Mouse (Mus musculus): Measurements from ENCODE around the gene Gm12355. TPM values are rescaled to one million over a fixed set of nuclear protein-coding genes. Genes with fewer than 3 reads are reported as not detected.
A peak's percentile ranks its signal among the peaks of the same experiment; 100 is the strongest.

Gene Gm12355
- polyA plus RNA-seq, 1 experiment from 2014 or later: 0.69 TPM

DNA sequence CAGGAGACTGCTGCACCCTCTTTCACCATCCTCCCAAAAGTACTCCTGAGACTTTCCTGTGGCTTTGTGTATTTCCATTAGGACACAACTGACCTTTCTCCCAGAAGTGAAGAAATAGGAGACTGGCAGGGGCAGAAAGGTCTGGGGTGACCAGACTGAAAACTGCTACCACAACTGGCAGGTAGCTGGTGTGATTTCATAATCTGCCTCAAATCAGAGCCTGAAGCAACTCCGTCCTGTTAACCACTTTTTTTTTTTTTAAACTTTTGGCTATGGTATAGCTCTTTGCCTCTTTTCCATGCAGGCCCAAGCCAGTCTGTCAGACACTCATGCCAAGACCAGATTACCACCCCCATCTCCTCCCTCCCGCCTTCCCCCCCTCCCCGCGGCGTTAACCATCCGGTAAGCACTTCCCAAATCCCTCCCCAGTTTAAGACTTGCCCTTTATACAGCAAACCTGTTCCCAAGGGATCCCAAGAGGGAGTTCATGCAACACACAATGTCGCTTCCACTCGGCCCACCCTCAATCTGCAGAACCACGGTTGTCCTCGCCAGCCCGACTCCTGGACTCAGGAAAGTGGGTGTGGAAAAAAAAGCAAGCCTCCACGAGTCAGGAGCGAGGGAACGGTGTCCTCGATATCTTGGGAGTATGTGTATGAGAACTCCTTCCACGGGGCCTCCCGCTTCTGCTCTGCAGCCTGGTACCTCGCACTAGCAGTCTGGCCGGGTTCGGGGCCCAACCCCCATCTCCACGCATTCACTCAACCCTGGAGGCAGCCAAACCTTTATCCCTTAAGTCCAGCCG is 39.2 kb downstream of the Gm12355 start:
- 1% methylated on average over 22 of the region's 22 CpGs for WGBS
- Histone ChIP-seq H3K36me3 (ENCODE audit: control insufficient read depth, insufficient read depth, low read length) (no peaks in the 10 kb centered on the region), H3K27me3 (ENCODE audit: control insufficient read depth, insufficient read depth, low read depth, low read length) (no peaks in the 10 kb centered on the region), H3K4me3 (ENCODE audit: low read length) (peak overlapping the region; percentile 93), H3K4me2 (ENCODE audit: low read depth, low read length) (peak overlapping the region; percentile 95), H3K27ac (ENCODE audit: low read length) (peak overlapping the region; percentile 83), H3K9me3 (ENCODE audit: control insufficient read depth, low read length) (no peaks in the 10 kb centered on the region), H3K4me1 (replicated peaks; ENCODE audit: control insufficient read depth, insufficient read depth, low read length) (peaks cover 32% of the 10 kb centered on the region), H3K9ac (ENCODE audit: low read length) (peak overlapping the region; percentile 92)
- ATAC-seq (ENCODE audit: low read depth): peak; percentile 13

DNA sequence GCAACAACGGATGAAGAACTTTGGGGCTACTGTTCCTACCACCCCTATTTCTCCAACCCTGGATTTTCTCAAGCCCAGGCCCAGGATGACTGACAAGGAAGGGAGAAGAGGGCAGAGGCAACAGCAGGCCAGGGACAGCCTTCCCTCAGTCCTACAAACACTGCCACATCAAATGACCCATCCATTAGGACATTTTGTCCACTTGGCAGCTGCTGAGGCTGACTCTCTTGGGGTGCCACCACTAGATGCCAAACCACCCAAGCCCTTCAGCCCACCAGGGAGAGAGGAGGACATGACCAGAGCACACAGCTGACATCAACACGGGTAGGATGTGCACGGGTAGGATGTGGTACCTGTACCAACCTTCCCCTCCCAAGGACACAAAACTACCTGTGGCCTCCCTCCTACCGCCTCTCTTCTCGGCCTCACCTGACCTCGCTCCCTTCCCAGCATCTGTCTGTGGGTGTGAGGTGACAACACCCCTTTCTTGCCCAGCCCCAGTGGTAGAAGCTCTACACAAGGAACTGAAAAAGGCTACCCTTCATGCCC is 40.8 kb downstream of the Gm12355 start:
- no peak overlapping the region for H3K4me2 ChIP-seq (ENCODE audit: low read depth, low read length)
- H3K36me3 ChIP-seq (ENCODE audit: control insufficient read depth, insufficient read depth, low read length): no peaks in the 10 kb centered on the region
- H3K9ac ChIP-seq (ENCODE audit: low read length): no peak overlapping the region
- H3K4me1 ChIP-seq (replicated peaks; ENCODE audit: control insufficient read depth, insufficient read depth, low read length): peaks cover 32% of the 10 kb centered on the region
- WGBS: 92% methylated on average over 6 of the region's 6 CpGs
- H3K9me3 ChIP-seq (ENCODE audit: control insufficient read depth, low read length): no peaks in the 10 kb centered on the region
- H3K4me3 ChIP-seq (ENCODE audit: low read length): no peak overlapping the region
- ATAC-seq (ENCODE audit: low read depth): no peak
- H3K27ac ChIP-seq (ENCODE audit: low read length): no peak overlapping the region
- H3K27me3 ChIP-seq (ENCODE audit: control insufficient read depth, insufficient read depth, low read depth, low read length): no peaks in the 10 kb centered on the region

DNA sequence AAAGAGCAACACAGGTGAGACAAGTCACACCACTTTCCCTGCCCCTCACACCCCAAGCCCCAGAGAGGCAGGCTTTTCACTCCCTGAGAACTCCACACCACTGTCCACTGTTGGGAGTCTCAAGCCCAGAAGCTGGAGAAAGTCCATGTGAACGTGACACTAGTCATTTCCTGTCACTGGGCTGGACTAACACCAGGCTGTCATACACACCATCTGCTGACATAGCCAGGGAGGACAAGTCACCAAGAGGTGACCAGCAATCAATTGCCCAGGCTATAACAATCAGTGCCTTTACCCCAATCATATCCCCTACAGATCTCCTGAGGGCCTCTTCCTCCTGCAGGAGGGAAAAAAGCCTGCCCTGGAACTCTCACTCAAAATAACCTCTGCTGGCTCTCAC is 41.3 kb downstream of the Gm12355 start:
- ATAC-seq (ENCODE audit: low read depth): no peak
- Histone ChIP-seq H3K4me1 (replicated peaks; ENCODE audit: control insufficient read depth, insufficient read depth, low read length) (peaks cover 32% of the 10 kb centered on the region), H3K27me3 (ENCODE audit: control insufficient read depth, insufficient read depth, low read depth, low read length) (no peaks in the 10 kb centered on the region), H3K9ac (ENCODE audit: low read length) (no peak overlapping the region), H3K4me3 (ENCODE audit: low read length) (no peak overlapping the region), H3K9me3 (ENCODE audit: control insufficient read depth, low read length) (no peaks in the 10 kb centered on the region), H3K36me3 (ENCODE audit: control insufficient read depth, insufficient read depth, low read length) (no peaks in the 10 kb centered on the region), H3K27ac (ENCODE audit: low read length) (no peak overlapping the region), H3K4me2 (ENCODE audit: low read depth, low read length) (no peak overlapping the region)
- 23% methylated on average over 1 of the region's 1 CpGs for WGBS

DNA sequence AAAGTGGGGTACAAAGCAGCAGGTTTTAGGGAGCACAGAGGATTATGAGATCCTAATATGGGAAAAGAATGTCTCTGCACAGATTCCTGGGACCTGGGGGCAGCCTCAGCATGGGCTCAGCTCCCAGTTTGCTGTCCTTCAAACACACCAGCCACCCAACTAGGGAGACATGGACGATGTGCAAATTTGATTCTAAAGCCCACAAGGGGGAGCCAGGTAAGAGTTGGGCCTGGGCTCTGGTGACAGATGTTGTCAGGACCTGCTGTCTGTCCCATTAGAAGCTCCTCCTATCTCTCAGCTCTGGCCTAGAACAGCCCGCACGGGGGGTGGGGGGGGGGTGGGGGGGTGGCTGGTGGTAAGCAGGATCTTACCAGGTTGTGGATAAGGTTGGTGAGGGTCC is 41.9 kb downstream of the Gm12355 start:
- no peak overlapping the region for H3K4me2 ChIP-seq (ENCODE audit: low read depth, low read length)
- ATAC-seq (ENCODE audit: low read depth): no peak
- no peak overlapping the region for H3K27ac ChIP-seq (ENCODE audit: low read length)
- H3K9me3 ChIP-seq (ENCODE audit: control insufficient read depth, low read length): no peaks in the 10 kb centered on the region
- peaks cover 26% of the 10 kb centered on the region for H3K4me1 ChIP-seq (replicated peaks; ENCODE audit: control insufficient read depth, insufficient read depth, low read length)
- WGBS: 24% methylated on average over 3 of the region's 3 CpGs
- H3K36me3 ChIP-seq (ENCODE audit: control insufficient read depth, insufficient read depth, low read length): no peaks in the 10 kb centered on the region
- H3K9ac ChIP-seq (ENCODE audit: low read length): no peak overlapping the region
- H3K4me3 ChIP-seq (ENCODE audit: low read length): no peak overlapping the region
- no peaks in the 10 kb centered on the region for H3K27me3 ChIP-seq (ENCODE audit: control insufficient read depth, insufficient read depth, low read depth, low read length)

DNA sequence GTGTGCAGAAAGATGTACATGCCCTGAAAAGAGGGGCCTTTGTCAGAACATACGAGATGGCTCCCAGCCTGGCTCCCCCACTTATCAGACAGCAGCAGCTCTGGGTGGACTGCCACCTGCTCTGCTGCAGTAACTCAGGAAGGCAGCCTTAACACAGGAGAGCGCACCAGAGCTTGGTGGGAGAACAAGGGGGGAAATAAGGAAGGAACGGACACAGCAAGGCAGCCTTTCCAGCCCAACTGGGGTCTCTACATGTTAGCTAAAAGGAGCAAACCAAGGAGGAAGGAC is 42.3 kb downstream of the Gm12355 start:
- peaks cover 23% of the 10 kb centered on the region for H3K4me1 ChIP-seq (replicated peaks; ENCODE audit: control insufficient read depth, insufficient read depth, low read length)
- 91% methylated on average over 3 of the region's 3 CpGs for WGBS
- H3K36me3 ChIP-seq (ENCODE audit: control insufficient read depth, insufficient read depth, low read length): no peaks in the 10 kb centered on the region
- H3K9ac ChIP-seq (ENCODE audit: low read length): no peak overlapping the region
- no peaks in the 10 kb centered on the region for H3K27me3 ChIP-seq (ENCODE audit: control insufficient read depth, insufficient read depth, low read depth, low read length)
- no peak for ATAC-seq (ENCODE audit: low read depth)
- H3K4me3 ChIP-seq (ENCODE audit: low read length): no peak overlapping the region
- H3K9me3 ChIP-seq (ENCODE audit: control insufficient read depth, low read length): no peaks in the 10 kb centered on the region
- no peak overlapping the region for H3K4me2 ChIP-seq (ENCODE audit: low read depth, low read length)
- no peak overlapping the region for H3K27ac ChIP-seq (ENCODE audit: low read length)

DNA sequence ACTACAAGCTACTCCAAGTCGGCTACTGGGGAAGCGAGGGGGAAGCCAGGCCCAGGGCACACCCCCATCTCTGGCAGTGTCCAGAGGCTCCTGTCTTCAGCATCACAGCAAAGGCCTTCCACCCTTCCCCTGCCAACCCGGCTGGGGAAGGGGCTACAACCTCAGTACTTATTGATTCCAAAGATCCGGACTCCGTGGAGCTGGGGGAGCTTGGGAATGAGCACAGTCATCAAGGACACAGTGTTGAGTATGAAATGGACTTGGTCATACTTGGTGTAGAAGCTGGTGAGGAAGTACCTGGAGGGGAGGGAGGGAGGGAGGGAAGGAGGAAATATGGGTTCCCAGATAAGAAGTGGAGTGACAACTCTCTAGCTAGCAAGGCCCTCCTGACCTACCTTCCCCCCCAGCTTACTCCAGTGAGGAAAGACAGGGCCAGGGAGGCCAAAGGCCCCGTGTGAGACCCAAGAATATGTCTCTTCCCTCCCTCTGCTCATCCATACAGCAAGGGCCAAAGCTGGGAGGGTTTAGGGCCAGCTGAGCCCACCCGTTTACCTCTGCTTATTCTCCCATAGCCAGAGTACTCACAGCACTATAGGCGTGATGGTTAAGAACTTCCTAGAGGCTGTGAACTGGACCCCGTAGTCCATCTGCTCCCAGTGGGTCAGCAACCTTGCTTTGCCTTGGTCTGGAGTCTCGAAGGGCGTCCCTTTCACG is 42.8 kb downstream of the Gm12355 start:
- H3K9me3 ChIP-seq (ENCODE audit: control insufficient read depth, low read length): no peaks in the 10 kb centered on the region
- H3K4me3 ChIP-seq (ENCODE audit: low read length): no peak overlapping the region
- WGBS: 84% methylated on average over 12 of the region's 12 CpGs
- ATAC-seq (ENCODE audit: low read depth): no peak
- no peak overlapping the region for H3K4me2 ChIP-seq (ENCODE audit: low read depth, low read length)
- no peak overlapping the region for H3K9ac ChIP-seq (ENCODE audit: low read length)
- no peak overlapping the region for H3K27ac ChIP-seq (ENCODE audit: low read length)
- H3K4me1 ChIP-seq (replicated peaks; ENCODE audit: control insufficient read depth, insufficient read depth, low read length): peaks cover 18% of the 10 kb centered on the region
- H3K27me3 ChIP-seq (ENCODE audit: control insufficient read depth, insufficient read depth, low read depth, low read length): no peaks in the 10 kb centered on the region
- H3K36me3 ChIP-seq (ENCODE audit: control insufficient read depth, insufficient read depth, low read length): no peaks in the 10 kb centered on the region

DNA sequence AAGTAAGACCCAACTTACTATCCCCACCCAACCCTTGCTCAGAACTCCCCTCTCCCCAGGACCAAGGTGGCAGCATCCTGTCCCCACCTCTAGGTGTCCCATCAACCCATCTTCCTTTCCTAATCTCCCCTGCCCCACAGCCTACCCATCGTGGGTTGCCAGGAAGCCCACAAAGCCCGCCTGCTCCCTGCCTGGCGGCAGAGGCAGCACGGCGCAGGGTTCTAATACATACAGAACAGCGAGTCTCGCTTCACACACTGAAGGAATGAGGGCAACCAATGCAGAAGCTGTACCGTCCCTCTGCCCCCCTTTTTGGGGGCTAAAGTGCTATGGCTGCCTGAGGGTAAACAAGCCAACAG is 43.5 kb downstream of the Gm12355 start:
- H3K27ac ChIP-seq (ENCODE audit: low read length): no peak overlapping the region
- H3K9ac ChIP-seq (ENCODE audit: low read length): no peak overlapping the region
- no peaks in the 10 kb centered on the region for H3K36me3 ChIP-seq (ENCODE audit: control insufficient read depth, insufficient read depth, low read length)
- H3K27me3 ChIP-seq (ENCODE audit: control insufficient read depth, insufficient read depth, low read depth, low read length): no peaks in the 10 kb centered on the region
- H3K4me3 ChIP-seq (ENCODE audit: low read length): no peak overlapping the region
- WGBS: 84% methylated on average over 8 of the region's 8 CpGs
- H3K4me2 ChIP-seq (ENCODE audit: low read depth, low read length): no peak overlapping the region
- H3K9me3 ChIP-seq (ENCODE audit: control insufficient read depth, low read length): no peaks in the 10 kb centered on the region
- peaks cover 12% of the 10 kb centered on the region for H3K4me1 ChIP-seq (replicated peaks; ENCODE audit: control insufficient read depth, insufficient read depth, low read length)
- ATAC-seq (ENCODE audit: low read depth): no peak

DNA sequence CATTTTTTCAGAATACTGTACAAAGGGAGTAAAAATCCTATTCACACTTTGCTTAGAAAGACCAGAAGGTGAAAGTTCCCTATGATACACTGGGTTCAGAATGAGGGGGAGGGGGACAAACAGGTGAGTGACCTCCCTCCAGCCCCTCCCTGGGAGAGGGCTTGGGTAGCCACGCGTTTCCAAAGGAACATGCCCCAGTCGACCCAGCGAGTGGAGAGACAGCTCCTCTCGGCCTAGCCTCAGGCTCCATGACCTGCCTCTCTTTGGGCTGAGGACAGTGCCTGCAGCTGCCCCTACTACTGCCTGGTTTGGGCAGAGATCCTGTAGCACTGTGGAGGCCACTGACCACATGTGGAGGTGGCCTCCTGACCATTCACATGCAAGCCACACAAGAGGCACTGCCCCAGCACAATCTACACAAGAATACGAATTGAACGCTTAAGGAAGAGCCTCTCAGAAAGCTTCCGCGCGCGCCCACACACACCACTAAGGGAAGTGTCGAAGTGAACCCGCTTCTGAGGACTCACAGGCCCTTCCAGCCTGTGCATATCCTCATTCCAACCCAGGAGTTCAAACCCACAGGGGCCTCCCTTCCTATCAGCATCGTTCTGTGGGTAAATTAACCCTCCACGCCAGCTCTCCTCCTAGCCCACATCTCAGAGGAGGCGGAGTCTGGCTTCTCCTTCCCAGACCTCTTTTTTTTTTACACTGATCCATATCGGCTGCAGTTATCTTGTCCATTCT is 44.0 kb downstream of the Gm12355 start:
- WGBS: 72% methylated on average over 17 of the region's 17 CpGs
- no peak overlapping the region for H3K9ac ChIP-seq (ENCODE audit: low read length)
- no peak for ATAC-seq (ENCODE audit: low read depth)
- no peak overlapping the region for H3K27ac ChIP-seq (ENCODE audit: low read length)
- no peaks in the 10 kb centered on the region for H3K9me3 ChIP-seq (ENCODE audit: control insufficient read depth, low read length)
- no peak overlapping the region for H3K4me2 ChIP-seq (ENCODE audit: low read depth, low read length)
- H3K4me1 ChIP-seq (replicated peaks; ENCODE audit: control insufficient read depth, insufficient read depth, low read length): peaks cover 12% of the 10 kb centered on the region
- no peaks in the 10 kb centered on the region for H3K27me3 ChIP-seq (ENCODE audit: control insufficient read depth, insufficient read depth, low read depth, low read length)
- no peaks in the 10 kb centered on the region for H3K36me3 ChIP-seq (ENCODE audit: control insufficient read depth, insufficient read depth, low read length)
- no peak overlapping the region for H3K4me3 ChIP-seq (ENCODE audit: low read length)
